In the genomic region with DNA sequence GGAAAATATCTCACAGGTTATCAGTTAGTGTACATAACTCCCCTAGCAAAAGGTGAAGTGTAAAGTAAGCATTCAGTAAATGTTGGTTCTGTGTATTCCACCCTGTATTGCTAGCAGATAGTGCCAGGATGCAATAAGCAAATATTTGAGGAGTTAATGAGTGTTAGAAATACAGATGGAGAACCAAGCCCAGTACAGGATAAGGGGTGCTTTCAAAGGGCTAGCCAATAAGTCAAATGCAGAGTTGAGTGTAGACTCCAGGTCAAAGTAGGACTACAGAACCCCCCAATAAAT, we compare ENCODE assay signal across 8 mouse cellular contexts. TPM values are rescaled to one million over a fixed set of nuclear protein-coding genes. Genes with fewer than 3 reads are reported as not detected.
DNase-seq lines count a peak whose midpoint lies in the region; ATAC-seq and TF ChIP-seq lines count a peak whose summit lies in the region.

No protein-coding gene starts in this region.

- no peaks in the 10 kb centered on the region for H3K27me3 ChIP-seq in kidney, adult 2 months (replicated peaks; ENCODE audit: control insufficient read depth, insufficient read depth, low read length)
- no peaks in the 10 kb centered on the region for H3K27me3 ChIP-seq in hindbrain, embryonic 16.5 days (replicated peaks; ENCODE audit: control insufficient read depth, insufficient read depth, low read length)
- H3K27me3 ChIP-seq in midbrain, embryonic 15.5 days (replicated peaks), result no peaks in the 10 kb centered on the region
- no peaks in the 10 kb centered on the region for H3K27me3 ChIP-seq in thymus, adult 2 months (ENCODE audit: control insufficient read depth, insufficient read depth, low read length)

- H3K9me3 ChIP-seq in hindbrain, embryonic 16.5 days (ENCODE audit: control insufficient read depth, low read length), result no peaks in the 10 kb centered on the region
- H3K9me3 ChIP-seq in midbrain, embryonic 15.5 days, result no peaks in the 10 kb centered on the region

- DNase-seq in kidney, adult 2 months, result no peak
- DNase-seq in kidney, postnatal 25 days, result no peak
- DNase-seq in thymus, adult 2 months, result no peak
- DNase-seq in frontal cortex, postnatal 10 days (ENCODE audit: low spot score in 2 of 2), result no peak
- no peak for DNase-seq in frontal cortex, adult 2 months (ENCODE audit: extremely low spot score in 1 of 2, low spot score in 1 of 2)

- no peak overlapping the region for H3K9ac ChIP-seq in hindbrain, embryonic 16.5 days (ENCODE audit: low read depth, low read length)
- no peak overlapping the region for H3K9ac ChIP-seq in midbrain, embryonic 15.5 days

- no peaks in the 10 kb centered on the region for H3K4me1 ChIP-seq in kidney, adult 2 months (ENCODE audit: control insufficient read depth, insufficient read depth, low read length)
- no peaks in the 10 kb centered on the region for H3K4me1 ChIP-seq in cortical plate, adult 2 months (ENCODE audit: control insufficient read depth, insufficient read depth, low read length)
- H3K4me1 ChIP-seq in hindbrain, embryonic 16.5 days (ENCODE audit: control insufficient read depth, insufficient read depth, low read depth, low read length), result peaks cover 2% of the 10 kb centered on the region; the same call in 1 of the 2 replicates
- peaks cover 7% of the 10 kb centered on the region for H3K4me1 ChIP-seq in midbrain, embryonic 15.5 days
- H3K4me1 ChIP-seq in thymus, adult 2 months (replicated peaks; ENCODE audit: control insufficient read depth, insufficient read depth, low read length), result no peaks in the 10 kb centered on the region; the same call in 1 of the 2 replicates

- no peak for TF ChIP-seq CTCF in kidney, adult 2 months (conservative IDR thresholded peaks at IDR 0.05; ENCODE audit: insufficient read depth, insufficient read length, low read depth, low read length)
- TF ChIP-seq CTCF in cortical plate, adult 2 months (IDR thresholded peaks at IDR 0.05; ENCODE audit: extremely low read depth, insufficient read depth, low read length), result no peak
- TF ChIP-seq CTCF in thymus, adult 2 months (IDR thresholded peaks at IDR 0.05; ENCODE audit: borderline replicate concordance, control insufficient read depth, extremely low read depth, insufficient read depth, low read length, poor library complexity), result no peak

- peak overlapping the region; percentile 71; the same call in 1 of the 2 replicates for H3K27ac ChIP-seq in kidney, adult 2 months (ENCODE audit: insufficient read depth, low read depth, low read length)
- H3K27ac ChIP-seq in cortical plate, adult 2 months (ENCODE audit: insufficient read depth, low read length), result no peak overlapping the region
- H3K27ac ChIP-seq in hindbrain, embryonic 16.5 days (ENCODE audit: low read depth, low read length), result peak overlapping the region; percentile 42; the same call in 1 of the 2 replicates
- peak overlapping the region; percentile 93 for H3K27ac ChIP-seq in midbrain, embryonic 15.5 days
- no peak overlapping the region for H3K27ac ChIP-seq in thymus, adult 2 months (ENCODE audit: control insufficient read depth, insufficient read depth, low read length)

- peak overlapping the region; percentile 68 for H3K4me3 ChIP-seq in kidney, adult 2 months (ENCODE audit: insufficient read depth, low read depth, low read length)
- H3K4me3 ChIP-seq in cortical plate, adult 2 months (ENCODE audit: insufficient read depth, low read length), result peak overlapping the region; percentile 95; the same call in 1 of the 2 replicates
- H3K4me3 ChIP-seq in hindbrain, embryonic 16.5 days (ENCODE audit: low read length), result peak overlapping the region; percentile 37
- H3K4me3 ChIP-seq in midbrain, embryonic 15.5 days, result peak overlapping the region; percentile 55
- no peak overlapping the region for H3K4me3 ChIP-seq in thymus, adult 2 months (ENCODE audit: control insufficient read depth, insufficient read depth, low read length)

- TF ChIP-seq POLR2A in kidney, adult 2 months (IDR thresholded peaks at IDR 0.05; ENCODE audit: low read depth, low read length), result no peak
- no peak for TF ChIP-seq POLR2A in cortical plate, adult 2 months (IDR thresholded peaks at IDR 0.05; ENCODE audit: extremely low read depth, insufficient read depth, low read length)
- TF ChIP-seq POLR2A in thymus, adult 2 months (IDR thresholded peaks at IDR 0.05; ENCODE audit: control insufficient read depth, extremely low read depth, insufficient read depth, low read length, poor library complexity), result no peak

- peak overlapping the region; percentile 57 for H3K4me2 ChIP-seq in hindbrain, embryonic 16.5 days (ENCODE audit: low read length)
- peak overlapping the region; percentile 47 for H3K4me2 ChIP-seq in midbrain, embryonic 15.5 days

- ATAC-seq in hindbrain, embryonic 16.5 days, result peak; percentile 6; the same call in 1 of the 2 replicates
- no peak; the same call in 1 of the 2 replicates for ATAC-seq in midbrain, embryonic 15.5 days (replicated peaks)

- no peaks in the 10 kb centered on the region for H3K36me3 ChIP-seq in kidney, adult 2 months (ENCODE audit: control insufficient read depth, insufficient read depth, low read length)
- no peaks in the 10 kb centered on the region for H3K36me3 ChIP-seq in hindbrain, embryonic 16.5 days (ENCODE audit: control insufficient read depth, insufficient read depth, low read length)
- no peaks in the 10 kb centered on the region for H3K36me3 ChIP-seq in midbrain, embryonic 15.5 days (replicated peaks)
- H3K36me3 ChIP-seq in thymus, adult 2 months (ENCODE audit: control insufficient read depth, insufficient read depth, low read length), result no peaks in the 10 kb centered on the region

RNA-seq across cellular contexts. Expression of a gene that starts 0.7 kb away (rescaled TPM):
- 15.8 and 18.6 TPM in 2 replicates for polyA plus RNA-seq in kidney, adult 2 months (2012; rRNA removed)
- polyA plus RNA-seq in cortical plate, adult 2 months (2012; rRNA removed), result 29.1 and 31.8 TPM in 2 replicates
- polyA plus RNA-seq in hindbrain, embryonic 16.5 days (2015; fragmentation: Nextera tagmentation; extraction: Ambion mirVana), result 32.2 and 35.3 TPM in 2 replicates
- polyA plus RNA-seq in midbrain, embryonic 15.5 days (2015; fragmentation: Nextera tagmentation; extraction: Ambion mirVana), result 25.4 and 25.9 TPM in 2 replicates
- 4.6 and 5.8 TPM in 2 replicates for polyA plus RNA-seq in thymus, adult 2 months (2012; rRNA removed)
- polyA plus RNA-seq in frontal cortex, adult 2 months (2012; rRNA removed), result 30.3 and 31.1 TPM in 2 replicates

RNA-seq across cellular contexts. Expression of a gene that starts 35.2 kb away (rescaled TPM):
- polyA plus RNA-seq in kidney, adult 2 months (2012; rRNA removed), result 10.7 and 13.5 TPM in 2 replicates
- polyA plus RNA-seq in cortical plate, adult 2 months (2012; rRNA removed), result 77.7 and 78.6 TPM in 2 replicates
- 173 and 181 TPM in 2 replicates for polyA plus RNA-seq in hindbrain, embryonic 16.5 days (2015; fragmentation: Nextera tagmentation; extraction: Ambion mirVana)
- polyA plus RNA-seq in midbrain, embryonic 15.5 days (2015; fragmentation: Nextera tagmentation; extraction: Ambion mirVana), result 143 and 168 TPM in 2 replicates
- 11.1 and 12.4 TPM in 2 replicates for polyA plus RNA-seq in thymus, adult 2 months (2012; rRNA removed)
- polyA plus RNA-seq in frontal cortex, adult 2 months (2012; rRNA removed), result 81.2 and 84.2 TPM in 2 replicates

RNA-seq across cellular contexts. Expression of a gene that starts 59.6 kb away (rescaled TPM):
- polyA plus RNA-seq in kidney, adult 2 months (2012; rRNA removed), result 6.4 and 6.5 TPM in 2 replicates
- 13.4 and 14.0 TPM in 2 replicates for polyA plus RNA-seq in cortical plate, adult 2 months (2012; rRNA removed)
- polyA plus RNA-seq in hindbrain, embryonic 16.5 days (2015; fragmentation: Nextera tagmentation; extraction: Ambion mirVana), result 15.1 and 18.3 TPM in 2 replicates
- polyA plus RNA-seq in midbrain, embryonic 15.5 days (2015; fragmentation: Nextera tagmentation; extraction: Ambion mirVana), result 14.3 and 16.2 TPM in 2 replicates
- 6.9 and 8.1 TPM in 2 replicates for polyA plus RNA-seq in thymus, adult 2 months (2012; rRNA removed)
- 15.3 and 18.8 TPM in 2 replicates for polyA plus RNA-seq in frontal cortex, adult 2 months (2012; rRNA removed)

Comparison
In these comparisons a context has a peak if more than half of its experiments do, and no peak if none do; other contexts are left out.
1. H3K27ac ChIP-seq: peak in kidney, adult 2 months (single experiment), hindbrain, embryonic 16.5 days (single experiment) and midbrain, embryonic 15.5 days (single experiment); none in cortical plate, adult 2 months (single experiment) and thymus, adult 2 months (single experiment).